Mouse (Mus musculus) bone marrow, adult 2 months (tissue): ENCODE results near the gene Dnah8.

Experiments used
- CTCF ChIP-seq: fragments of 200-500 bp; IDR thresholded peaks from 2 replicates; pipeline ENCODE4 v1.5.1; 2011; ENCODE audit warnings: low read length, control low read depth; ENCODE audit not compliant: control insufficient read depth, insufficient read depth
- POLR2A ChIP-seq: fragments of 200-500 bp; IDR thresholded peaks from 2 replicates; pipeline ENCODE4 v1.6.1; 2011; ENCODE audit warnings: low read depth, mild to moderate bottlenecking, control low read depth, low read length, borderline replicate concordance; ENCODE audit not compliant: control insufficient read depth

- no peak for TF ChIP-seq CTCF
- TF ChIP-seq POLR2A, result no peak
Measured at GRCm38 (mm10) chr17:30610739-30611138, 13.4 kb upstream of the Dnah8 start.
